Mouse (Mus musculus): ENCODE results near the gene Melk. TPM values are rescaled to one million over a fixed set of nuclear protein-coding genes. Genes with fewer than 3 reads are reported as not detected.

The Melk gene
- polyA plus RNA-seq, 1 experiment from 2014 or later: 7.3 TPM

- Histone ChIP-seq H3K4me3 (ENCODE audit: low read depth, low read length) (no peak overlapping the region), H3K4me1 (ENCODE audit: insufficient read depth) (no peaks in the 10 kb centered on the region), H3K4me2 (ENCODE audit: low read depth, low read length) (peak overlapping the region; percentile 49), H3K9me3 (ENCODE audit: low read length) (no peaks in the 10 kb centered on the region), H3K9ac (replicated peaks) (no peak overlapping the region), H3K27me3 (ENCODE audit: insufficient read depth, low read length) (no peaks in the 10 kb centered on the region), H3K27ac (ENCODE audit: low read depth) (no peak overlapping the region), H3K36me3 (replicated peaks; ENCODE audit: insufficient read depth, low read length) (0 out of 2 replicates have a peak, but pooled peaks cover 2% of the 10 kb centered on the region)
- DNase-seq: no peak
- no peak for TF ChIP-seq EP300 (IDR thresholded peaks at IDR 0.05; ENCODE audit: low read depth)
- TF ChIP-seq CTCF (IDR thresholded peaks at IDR 0.05; ENCODE audit: low read depth): no peak
- 55% methylated on average over 12 of the region's 12 CpGs for WGBS (ENCODE audit: insufficient replicate concordance)
- ATAC-seq: no peak
Measured at GRCm38 (mm10) chr4:44316270-44316809, 15.7 kb downstream of the Melk start.

GRCm38 (mm10) chr4:44320448-44320847, 19.8 kb downstream of the Melk start:
- H3K4me3 ChIP-seq (ENCODE audit: low read depth, low read length): no peak overlapping the region
- 85% methylated on average over 6 of the region's 6 CpGs for WGBS (ENCODE audit: insufficient replicate concordance)
- no peaks in the 10 kb centered on the region for H3K4me1 ChIP-seq (ENCODE audit: insufficient read depth)
- H3K9me3 ChIP-seq (ENCODE audit: low read length): no peaks in the 10 kb centered on the region
- no peak overlapping the region for H3K27ac ChIP-seq (ENCODE audit: low read depth)
- no peak for ATAC-seq
- no peaks in the 10 kb centered on the region for H3K27me3 ChIP-seq (ENCODE audit: insufficient read depth, low read length)
- no peak overlapping the region for H3K9ac ChIP-seq (replicated peaks)
- H3K4me2 ChIP-seq (ENCODE audit: low read depth, low read length): no peak overlapping the region
- H3K36me3 ChIP-seq (replicated peaks; ENCODE audit: insufficient read depth, low read length): 0 out of 2 replicates have a peak, but pooled peaks cover 2% of the 10 kb centered on the region
- DNase-seq: no peak
- TF ChIP-seq EP300 (IDR thresholded peaks at IDR 0.05; ENCODE audit: low read depth) (no peak), CTCF (IDR thresholded peaks at IDR 0.05; ENCODE audit: low read depth) (no peak)

GRCm38 (mm10) chr4:44322124-44322523, 21.4 kb downstream of the Melk start:
- no peaks in the 10 kb centered on the region for H3K9me3 ChIP-seq (ENCODE audit: low read length)
- no peak for ATAC-seq
- H3K4me3 ChIP-seq (ENCODE audit: low read depth, low read length): no peak overlapping the region
- H3K4me2 ChIP-seq (ENCODE audit: low read depth, low read length): no peak overlapping the region
- no peak overlapping the region for H3K9ac ChIP-seq (replicated peaks)
- peaks cover 10% of the 10 kb centered on the region; the same call in 1 of the 2 replicates for H3K36me3 ChIP-seq (replicated peaks; ENCODE audit: insufficient read depth, low read length)
- TF ChIP-seq CTCF (IDR thresholded peaks at IDR 0.05; ENCODE audit: low read depth) (no peak), EP300 (IDR thresholded peaks at IDR 0.05; ENCODE audit: low read depth) (no peak)
- no peaks in the 10 kb centered on the region for H3K4me1 ChIP-seq (ENCODE audit: insufficient read depth)
- 88% methylated on average over 7 of the region's 7 CpGs for WGBS (ENCODE audit: insufficient replicate concordance)
- DNase-seq: no peak
- no peak overlapping the region for H3K27ac ChIP-seq (ENCODE audit: low read depth)
- H3K27me3 ChIP-seq (ENCODE audit: insufficient read depth, low read length): no peaks in the 10 kb centered on the region

- H3K27ac ChIP-seq (ENCODE audit: low read depth): no peak overlapping the region
- peak; percentile 51 for TF ChIP-seq CTCF (IDR thresholded peaks at IDR 0.05; ENCODE audit: low read depth)
- no peak for TF ChIP-seq EP300 (IDR thresholded peaks at IDR 0.05; ENCODE audit: low read depth)
- DNase-seq (no peak), ATAC-seq (no peak)
- no peaks in the 10 kb centered on the region for H3K4me1 ChIP-seq (ENCODE audit: insufficient read depth)
- H3K4me2 ChIP-seq (ENCODE audit: low read depth, low read length): no peak overlapping the region
- WGBS (ENCODE audit: insufficient replicate concordance): 48% methylated on average over 4 of the region's 4 CpGs
- H3K36me3 ChIP-seq (replicated peaks; ENCODE audit: insufficient read depth, low read length): peaks cover 12% of the 10 kb centered on the region; the same call in 1 of the 2 replicates
- no peaks in the 10 kb centered on the region for H3K9me3 ChIP-seq (ENCODE audit: low read length)
- no peaks in the 10 kb centered on the region for H3K27me3 ChIP-seq (ENCODE audit: insufficient read depth, low read length)
- no peak overlapping the region for H3K4me3 ChIP-seq (ENCODE audit: low read depth, low read length)
- H3K9ac ChIP-seq (replicated peaks): no peak overlapping the region
Measured at GRCm38 (mm10) chr4:44325453-44325852, 24.8 kb downstream of the Melk start.

GRCm38 (mm10) chr4:44326721-44327120, 26.0 kb downstream of the Melk start:
- no peak overlapping the region for H3K9ac ChIP-seq (replicated peaks)
- TF ChIP-seq CTCF (IDR thresholded peaks at IDR 0.05; ENCODE audit: low read depth) (no peak), EP300 (IDR thresholded peaks at IDR 0.05; ENCODE audit: low read depth) (no peak)
- DNase-seq (no peak), ATAC-seq (no peak)
- no peaks in the 10 kb centered on the region for H3K4me1 ChIP-seq (ENCODE audit: insufficient read depth)
- H3K4me2 ChIP-seq (ENCODE audit: low read depth, low read length): no peak overlapping the region
- H3K4me3 ChIP-seq (ENCODE audit: low read depth, low read length): no peak overlapping the region
- no peak overlapping the region for H3K27ac ChIP-seq (ENCODE audit: low read depth)
- H3K9me3 ChIP-seq (ENCODE audit: low read length): no peaks in the 10 kb centered on the region
- WGBS (ENCODE audit: insufficient replicate concordance): 81% methylated on average over 3 of the region's 3 CpGs
- peaks cover 12% of the 10 kb centered on the region; the same call in 1 of the 2 replicates for H3K36me3 ChIP-seq (replicated peaks; ENCODE audit: insufficient read depth, low read length)
- no peaks in the 10 kb centered on the region for H3K27me3 ChIP-seq (ENCODE audit: insufficient read depth, low read length)

GRCm38 (mm10) chr4:44327976-44328375, 27.3 kb downstream of the Melk start:
- no peaks in the 10 kb centered on the region for H3K9me3 ChIP-seq (ENCODE audit: low read length)
- ATAC-seq (no peak), DNase-seq (no peak)
- H3K9ac ChIP-seq (replicated peaks): no peak overlapping the region
- no peak overlapping the region for H3K27ac ChIP-seq (ENCODE audit: low read depth)
- WGBS (ENCODE audit: insufficient replicate concordance): 65% methylated on average over 1 of the region's 1 CpGs
- H3K4me3 ChIP-seq (ENCODE audit: low read depth, low read length): no peak overlapping the region
- H3K36me3 ChIP-seq (replicated peaks; ENCODE audit: insufficient read depth, low read length): peaks cover 12% of the 10 kb centered on the region; the same call in 1 of the 2 replicates
- no peaks in the 10 kb centered on the region for H3K27me3 ChIP-seq (ENCODE audit: insufficient read depth, low read length)
- TF ChIP-seq CTCF (IDR thresholded peaks at IDR 0.05; ENCODE audit: low read depth) (no peak), EP300 (IDR thresholded peaks at IDR 0.05; ENCODE audit: low read depth) (no peak)
- H3K4me2 ChIP-seq (ENCODE audit: low read depth, low read length): no peak overlapping the region
- H3K4me1 ChIP-seq (ENCODE audit: insufficient read depth): no peaks in the 10 kb centered on the region

All from liver, postnatal 0 days (tissue).